Mouse (Mus musculus): ENCODE results near the gene Ankrd27. TPM values are rescaled to one million over a fixed set of nuclear protein-coding genes. Genes with fewer than 3 reads are reported as not detected.

Gene Ankrd27
- total and polyA plus RNA-seq, 3 experiments = 49.0 to 103 (median 74.9) TPM

- Histone ChIP-seq H3K36me3 (ENCODE audit: control insufficient read depth in 1 of 2, insufficient read depth in 2 of 2, low read length in 2 of 2) (peaks cover 7 to 39% of the 10 kb centered on the region in 2 experiments), H3K27me3 (ENCODE audit: control insufficient read depth in 1 of 2, insufficient read depth in 2 of 2, low read length in 2 of 2) (no peaks in the 10 kb centered on the region), H3K4me3 (ENCODE audit: control insufficient read depth in 1 of 2, insufficient read depth in 1 of 2, low read depth in 2 of 2, low read length in 2 of 2) (peak overlapping the region; percentile 78 to 83), H3K9me3 (replicated peaks; ENCODE audit: insufficient read depth, low read length) (no peaks in the 10 kb centered on the region), H3K9ac (ENCODE audit: control insufficient read depth, low read depth, low read length, poor library complexity, severe bottlenecking) (peak overlapping the region; percentile 94), H3K79me2 (ENCODE audit: control insufficient read depth, insufficient read depth, low read length, poor library complexity) (peaks cover 15% of the 10 kb centered on the region), H3K4me1 (ENCODE audit: control insufficient read depth in 1 of 2, insufficient read depth in 2 of 2, low read length in 2 of 2) (peaks cover 10 to 40% of the 10 kb centered on the region in 2 experiments), H3K27ac (ENCODE audit: control insufficient read depth, low read depth, low read length) (peak overlapping the region; percentile 87)
- TF ChIP-seq HCFC1 (IDR thresholded peaks at IDR 0.05; ENCODE audit: low read depth, low read length) (peak; percentile 84), MEF2A (IDR thresholded peaks at IDR 0.05; ENCODE audit: extremely low read depth, insufficient replicate concordance, low read depth, low read length, poor library complexity, severe bottlenecking) (no peak), MAX (IDR thresholded peaks at IDR 0.05; ENCODE audit: low read length) (peak; percentile 68), E2F4 (IDR thresholded peaks at IDR 0.05; ENCODE audit: borderline replicate concordance, low read depth, low read length) (no peak), RCOR1 (IDR thresholded peaks at IDR 0.05; ENCODE audit: low read depth, low read length) (no peak), POLR2AphosphoS2 (IDR thresholded peaks at IDR 0.05; ENCODE audit: low read length) (no peak; the same call in 1 of the 2 replicates), TBP (IDR thresholded peaks at IDR 0.05; ENCODE audit: low read depth, low read length) (peak; percentile 56; the same call in 1 of the 2 replicates), EP300 (IDR thresholded peaks at IDR 0.05; ENCODE audit: low read depth in 1 of 2, low read length in 2 of 2) (0 out of 4 replicates have a peak, but pooled peaks of 1 of the 2 experiments have one; percentile 10), ZMIZ1 (IDR thresholded peaks at IDR 0.05; ENCODE audit: low read depth, low read length) (peak; percentile 53; the same call in 1 of the 2 replicates), TCF12 (IDR thresholded peaks at IDR 0.05; ENCODE audit: low read depth, low read length) (peak; percentile 37; the same call in 1 of the 2 replicates), ETS1 (IDR thresholded peaks at IDR 0.05; ENCODE audit: low read depth, low read length) (peak; percentile 58), POLR2A (IDR thresholded peaks at IDR 0.05; ENCODE audit: control insufficient read depth in 1 of 2, insufficient read depth in 1 of 2, low read depth in 1 of 2, low read length in 2 of 2, poor library complexity in 1 of 2) (peak; percentile 83 to 88), MYC (IDR thresholded peaks at IDR 0.05; ENCODE audit: low read depth, low read length) (0 out of 2 replicates have a peak, but pooled peaks have one; percentile 6), ELF1 (IDR thresholded peaks at IDR 0.05; ENCODE audit: low read depth, low read length) (0 out of 2 replicates have a peak, but pooled peaks have one; percentile 7), MXI1 (IDR thresholded peaks at IDR 0.05; ENCODE audit: low read depth, low read length) (peak; percentile 64), RAD21 (IDR thresholded peaks at IDR 0.05; ENCODE audit: low read depth, low read length) (no peak), SIN3A (IDR thresholded peaks at IDR 0.05; ENCODE audit: low read length) (peak; percentile 69), NELFE (IDR thresholded peaks at IDR 0.05; ENCODE audit: low read depth, low read length) (peak; percentile 74), NRF1 (IDR thresholded peaks at IDR 0.05; ENCODE audit: insufficient read depth, low read depth, low read length, poor library complexity, severe bottlenecking) (peak; percentile 87)
- peak; percentile 92 for DNase-seq (ENCODE audit: low read depth, low spot score)
These were observed 30.5 kb upstream of the Ankrd27 start for GRCm38 (mm10) chr7:35555224-35556204.
